Mouse (Mus musculus): ENCODE data around the gene Olfr1128.
"Not testable (repeated sequence)": the region's sequence is repeated elsewhere in the genome, so short reads cannot be mapped to it uniquely, and the experiment has no call there.

Gene Olfr1128

GRCm38 (mm10) chr2:87545442-87545841 lies at the start of gene Olfr1128:
Gene Olfr1128, minus strand, starts transcription at chr2:87545542.
- no peak for DNase-seq (ENCODE audit: low spot score)

- DNase-seq (ENCODE audit: low spot score) = not testable (repeated sequence)
Observed at GRCm38 (mm10) chr2:87573602-87574001, 28.3 kb upstream of the Olfr1128 start, which contains the start of gene Olfr1129. Gene Olfr1129, plus strand, starts transcription at chr2:87573902.

GRCm38 (mm10) chr2:87534826-87535225 lies 10.5 kb downstream of the Olfr1128 start:
- DNase-seq (ENCODE audit: low spot score) = no peak

GRCm38 (mm10) chr2:87531496-87531895 lies 13.8 kb downstream of the Olfr1128 start, which contains the start of gene Olfr153:
Gene Olfr153, plus strand, starts transcription at chr2:87531796.
- no peak for DNase-seq (ENCODE audit: low spot score)

- DNase-seq (ENCODE audit: low spot score) = peak; percentile 20
Observed at GRCm38 (mm10) chr2:87525899-87526616, 19.3 kb downstream of the Olfr1128 start.

GRCm38 (mm10) chr2:87520651-87521050 lies 24.7 kb downstream of the Olfr1128 start:
- no peak for DNase-seq (ENCODE audit: low spot score)

- DNase-seq (ENCODE audit: low spot score) = no peak
Observed at GRCm38 (mm10) chr2:87516581-87516980, 28.8 kb downstream of the Olfr1128 start.

- DNase-seq (ENCODE audit: low spot score) = no peak
Observed at GRCm38 (mm10) chr2:87515457-87516060, 29.8 kb downstream of the Olfr1128 start.

GRCm38 (mm10) chr2:87515046-87515445 lies 30.3 kb downstream of the Olfr1128 start:
- no peak for DNase-seq (ENCODE audit: low spot score)

GRCm38 (mm10) chr2:87506265-87506664 lies 39.1 kb downstream of the Olfr1128 start, which contains the start of gene Pramel6:
Gene Pramel6, plus strand, starts transcription at chr2:87506565.
- no peak for DNase-seq (ENCODE audit: low spot score)

- not testable (repeated sequence) for DNase-seq (ENCODE audit: low spot score)
Observed at GRCm38 (mm10) chr2:87496993-87497392, 48.3 kb downstream of the Olfr1128 start, which contains the start of gene Pramel7. Gene Pramel7, minus strand, starts transcription at chr2:87497093.

Data from retina, embryonic 14.5 days (tissue).